Mouse (Mus musculus) frontal cortex, postnatal 36 days (tissue): ENCODE results near the gene Slc19a2.

Experiments used
- DNase-seq, 2 experiments: peaks; one replicate each; pipeline ENCODE4 v3.0.0; 2022; ENCODE audit warnings: low spot score in 2 of 2

Gene Slc19a2

DNA sequence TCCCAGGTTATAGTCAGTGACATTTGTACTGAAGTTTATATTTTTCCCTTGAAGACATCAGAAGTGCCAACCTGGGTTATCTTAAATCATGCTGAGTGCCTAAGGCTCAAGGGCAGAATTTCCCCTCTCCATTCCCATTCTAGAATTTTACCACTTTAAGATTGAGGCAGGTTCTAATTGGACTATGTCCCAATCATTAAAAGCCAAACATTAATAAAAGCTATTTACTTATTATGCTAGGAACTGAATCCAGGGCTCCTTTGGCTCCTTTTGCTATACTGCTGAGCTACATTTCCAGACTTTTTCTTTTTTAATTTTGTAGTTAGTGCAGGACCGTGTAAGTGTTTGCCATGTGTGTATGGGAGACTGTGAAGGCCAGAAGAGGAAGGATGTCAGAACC is 2.6 kb downstream of the Slc19a2 start:
- DNase-seq, result no peak

DNA sequence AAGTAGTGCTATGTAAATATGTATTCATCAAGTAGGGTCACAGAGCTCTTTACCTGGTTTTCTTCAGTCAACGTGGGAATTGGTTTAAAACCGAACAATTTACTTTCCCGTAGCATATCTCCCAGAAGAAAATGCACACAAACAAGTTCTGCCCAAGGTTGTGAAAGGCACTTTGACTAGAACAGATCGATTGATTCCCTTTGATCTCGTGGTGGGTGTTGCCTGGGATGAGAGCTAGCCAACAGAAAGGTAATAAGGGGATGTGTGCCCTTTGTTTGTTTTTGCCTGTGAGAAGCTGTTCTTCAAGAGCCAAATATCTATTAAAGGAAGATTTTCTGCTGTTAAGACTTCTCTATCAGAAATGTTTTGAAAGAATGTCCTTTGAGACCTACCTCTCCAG is 3.7 kb downstream of the Slc19a2 start:
- no peak for DNase-seq

GRCm38 (mm10) chr1:164254836-164255235 is 6.0 kb downstream of the Slc19a2 start:
- DNase-seq, result no peak

DNA sequence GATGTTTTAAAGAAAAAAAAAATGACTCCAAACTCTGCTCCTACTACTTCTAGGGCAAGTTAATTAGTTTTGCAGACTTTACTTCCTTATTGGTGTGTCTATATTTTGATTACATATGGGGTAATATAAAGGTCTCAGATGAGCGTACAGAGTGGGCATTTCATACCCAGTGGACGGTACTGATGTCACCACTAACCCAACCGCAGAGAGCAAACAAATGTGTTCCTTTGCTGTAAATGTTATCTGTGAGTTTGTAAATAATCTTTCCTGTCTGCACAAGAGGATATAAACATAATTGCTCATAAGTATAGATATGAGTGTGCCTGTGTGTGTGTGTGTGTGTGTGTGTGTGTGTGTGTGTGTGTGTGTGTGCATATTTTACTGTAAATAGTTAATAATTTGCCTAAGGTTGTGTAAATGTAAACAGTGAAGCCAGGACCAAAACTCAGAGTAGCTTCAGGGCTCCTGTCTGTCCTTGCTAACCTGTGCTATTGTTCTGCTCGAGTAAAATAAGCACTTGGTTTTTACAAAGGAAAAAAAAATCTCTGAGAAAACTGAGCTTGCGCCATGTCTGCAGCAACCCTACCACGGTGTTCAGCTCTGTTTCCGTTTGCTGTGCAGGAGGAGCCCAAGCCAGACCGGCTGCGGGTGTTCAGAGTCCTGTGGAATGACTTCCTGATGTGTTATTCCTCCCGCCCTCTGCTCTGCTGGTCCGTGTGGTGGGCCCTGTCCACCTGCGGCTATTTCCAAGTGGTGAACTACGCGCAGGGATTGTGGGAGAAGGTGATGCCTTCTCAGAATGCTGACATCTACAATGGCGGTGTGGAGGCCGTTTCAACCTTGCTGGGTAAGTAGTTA is 11.6 kb downstream of the Slc19a2 start:
- no peak for DNase-seq

DNA sequence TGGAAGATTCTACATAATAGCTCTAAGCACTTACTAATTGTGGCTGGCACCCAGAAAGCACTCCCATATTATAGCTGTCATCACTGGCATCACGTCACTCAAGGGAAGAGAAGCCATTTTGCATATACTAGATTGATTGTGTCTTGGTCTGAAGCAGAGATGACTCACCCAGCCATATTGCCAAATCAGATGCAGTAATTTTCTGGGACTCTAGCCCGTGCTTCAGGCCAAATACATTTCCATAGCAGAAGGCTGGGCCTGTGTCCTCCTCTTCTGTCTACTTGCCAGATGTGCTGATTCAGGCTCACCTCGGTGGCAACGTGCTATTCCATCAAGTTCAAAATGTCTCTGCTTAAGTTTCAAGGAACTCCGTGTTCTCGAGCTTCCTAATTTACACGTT is 12.7 kb downstream of the Slc19a2 start:
- DNase-seq, result peak in 1 of 2 experiments; percentile 24

GRCm38 (mm10) chr1:164270941-164271340 is 22.1 kb downstream of the Slc19a2 start:
- no peak for DNase-seq

GRCm38 (mm10) chr1:164273659-164274058 is 24.8 kb downstream of the Slc19a2 start:
- DNase-seq, result no peak

- peak; percentile 94 to 95 for DNase-seq
These were observed 26.7 kb downstream of the Slc19a2 start, which contains the start of gene Ccdc181 for GRCm38 (mm10) chr1:164275455-164275954. Ccdc181 (plus strand) TSS chr1:164275585.

DNA sequence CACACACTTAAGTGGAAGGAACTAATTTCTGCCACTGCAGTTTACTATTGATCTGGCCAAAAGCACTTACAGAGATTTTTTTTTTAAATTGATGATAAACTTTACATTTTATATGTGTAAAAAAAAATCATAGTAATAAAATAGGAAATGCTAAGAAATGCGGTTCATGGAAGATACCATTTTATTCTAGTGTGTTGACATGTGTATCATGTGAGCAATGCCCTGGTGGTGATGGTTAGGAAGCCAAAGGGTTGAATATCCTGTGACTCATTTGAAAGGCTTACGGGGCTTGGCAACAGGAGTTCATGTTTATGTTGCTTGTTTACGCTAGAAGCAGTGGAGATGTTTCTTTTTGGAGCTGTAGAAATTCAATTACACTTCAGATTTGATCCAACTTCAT is 27.7 kb downstream of the Slc19a2 start:
- DNase-seq, result no peak

DNA sequence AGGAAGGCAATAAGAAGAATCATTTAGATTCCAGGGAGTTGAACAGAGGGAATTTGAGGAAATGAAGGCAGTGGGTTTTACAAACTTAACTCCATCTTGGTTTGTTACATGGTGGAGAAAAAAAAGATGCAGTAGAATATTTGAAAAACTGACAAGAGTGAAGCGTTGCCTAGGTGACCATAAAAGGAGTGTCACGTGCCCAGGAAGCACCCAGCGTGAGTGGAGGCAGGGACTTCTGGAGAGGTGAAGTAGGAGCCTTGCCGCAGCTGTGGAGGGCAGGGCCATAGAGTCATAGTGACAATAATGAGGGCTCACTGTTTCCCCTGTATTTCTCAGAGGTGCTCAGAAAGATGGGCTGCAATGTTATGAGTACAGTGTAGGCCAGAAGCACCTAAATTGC is 30.5 kb downstream of the Slc19a2 start:
- DNase-seq, result no peak

GRCm38 (mm10) chr1:164284007-164284406 is 35.2 kb downstream of the Slc19a2 start:
- no peak for DNase-seq

DNA sequence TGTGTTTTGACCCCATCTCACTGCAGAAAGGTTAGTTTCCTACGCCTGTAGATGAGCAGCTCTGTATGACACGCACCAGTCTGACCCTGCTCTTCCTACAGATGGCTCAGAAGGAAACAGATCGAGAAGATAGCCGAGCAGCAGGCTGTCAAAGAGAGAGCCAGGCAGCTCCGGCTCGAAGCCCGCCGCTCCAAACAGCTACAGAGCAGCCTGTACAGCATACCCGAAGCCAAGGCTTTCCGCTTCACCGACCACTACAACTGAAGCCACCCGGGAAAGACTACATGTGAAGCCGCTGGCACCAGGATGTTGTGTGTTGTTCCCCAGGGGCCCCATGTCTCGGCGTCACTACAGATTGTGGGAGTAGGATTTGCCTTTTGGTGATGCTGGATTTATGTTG is 38.6 kb downstream of the Slc19a2 start:
- no peak for DNase-seq

DNA sequence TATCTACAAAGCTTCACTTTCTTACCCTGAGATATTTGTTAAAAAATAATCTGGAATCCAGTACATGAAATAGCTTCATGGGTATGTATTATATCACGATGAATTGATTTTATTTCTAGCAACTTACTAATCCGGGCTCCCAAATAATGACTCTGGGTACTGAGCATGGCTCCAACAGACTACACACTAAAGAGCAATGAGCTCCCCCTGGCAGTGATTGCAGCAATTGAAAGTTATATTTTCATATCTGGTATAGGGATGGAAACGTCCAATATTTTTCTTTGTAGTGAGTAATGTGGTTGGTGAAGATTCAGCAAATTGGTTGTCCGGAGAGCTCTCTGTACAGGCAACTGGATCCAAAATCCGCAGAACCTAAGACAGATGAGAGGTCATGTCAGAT is 43.2 kb downstream of the Slc19a2 start:
- no peak for DNase-seq

DNA sequence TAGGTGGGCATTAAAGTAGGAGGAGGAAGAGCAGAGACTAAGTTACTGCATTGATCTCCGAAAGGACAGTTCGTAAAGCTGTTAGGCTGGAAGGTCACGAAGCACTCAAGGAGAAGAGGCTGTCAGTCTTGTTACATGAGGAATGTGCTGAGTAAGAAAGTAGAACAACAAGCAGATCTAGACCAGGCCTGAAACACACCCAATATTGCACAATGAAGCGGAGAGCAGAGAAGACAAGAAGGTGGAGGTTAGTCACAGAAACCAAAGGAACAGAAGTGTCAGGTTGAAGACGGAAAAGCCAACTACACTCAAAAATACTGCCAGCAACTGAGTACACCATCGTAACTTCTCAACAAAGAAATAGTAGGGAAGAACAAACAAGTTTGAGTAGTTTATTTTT is 45.2 kb downstream of the Slc19a2 start:
- no peak for DNase-seq

DNA sequence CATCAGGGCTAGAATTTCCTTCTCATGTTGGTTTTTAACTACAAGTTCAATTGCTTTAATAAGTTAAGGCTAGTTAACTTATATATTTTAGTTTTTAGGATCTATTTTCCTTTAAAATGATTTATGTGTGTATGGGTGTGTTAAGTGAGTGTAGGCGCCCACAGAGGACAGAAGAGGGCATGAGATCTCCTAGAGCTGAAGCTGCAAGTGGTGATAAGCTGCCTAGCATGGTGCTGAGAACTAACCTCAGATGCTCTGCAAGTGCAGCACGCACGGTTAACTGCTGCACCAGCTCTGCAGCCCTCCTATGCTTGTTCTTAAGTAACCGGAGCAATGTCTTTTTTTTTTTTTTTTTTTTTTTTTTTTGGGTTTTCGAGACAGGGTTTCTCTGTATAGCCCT is 47.6 kb downstream of the Slc19a2 start:
- DNase-seq, result no peak

GRCm38 (mm10) chr1:164301949-164302348 is 53.1 kb downstream of the Slc19a2 start:
- DNase-seq, result no peak

DNA sequence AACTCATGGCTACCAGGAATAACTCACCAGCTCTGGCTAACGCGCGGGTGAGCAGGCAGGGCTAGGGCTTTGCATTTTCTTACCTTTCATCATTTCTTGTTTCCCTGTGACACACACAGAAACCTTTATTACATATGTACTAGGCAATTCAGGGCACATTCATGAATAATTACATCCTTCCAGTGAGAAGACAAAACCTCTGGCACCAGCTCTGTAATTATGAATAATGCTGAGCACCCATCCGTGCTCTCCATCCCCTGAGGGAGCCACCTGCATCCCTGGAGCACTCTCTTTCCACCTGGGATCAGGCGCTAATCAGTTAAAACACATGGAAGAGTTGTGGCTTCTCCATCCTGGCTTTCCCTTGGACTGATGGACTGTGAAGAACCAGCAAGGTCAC is 55.0 kb downstream of the Slc19a2 start, which contains the start of gene Nme7:
TSS of gene Nme7 (plus strand) at position 301 of the 400 bp plus-strand sequence.
- no peak for DNase-seq

GRCm38 (mm10) chr1:164307124-164307751 is 58.4 kb downstream of the Slc19a2 start, which contains the start of gene Blzf1:
Blzf1 (minus strand) TSS chr1:164307489.
- peak; percentile 92 to 97 for DNase-seq

- DNase-seq, result no peak
These were observed 59.1 kb downstream of the Slc19a2 start for GRCm38 (mm10) chr1:164307922-164308321.

DNA sequence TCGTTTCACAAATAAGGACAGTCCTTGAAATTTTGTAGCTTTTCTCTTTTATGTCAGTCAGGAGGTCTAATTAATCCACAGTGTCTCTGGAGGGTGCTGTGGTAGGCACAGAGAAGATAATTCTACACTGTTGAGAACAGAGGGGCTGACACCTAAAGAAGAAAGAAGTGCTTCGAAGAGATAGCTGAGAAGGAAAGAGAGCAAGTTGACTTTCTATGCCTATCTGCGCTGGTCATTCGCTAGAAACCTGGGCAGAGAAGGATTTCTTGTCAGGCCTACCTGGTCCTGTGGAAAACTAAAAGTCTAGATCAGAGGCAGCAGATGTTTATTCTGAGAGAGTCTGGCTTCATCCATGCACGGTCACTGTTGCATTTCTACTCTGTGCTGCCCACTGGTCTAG is 65.2 kb downstream of the Slc19a2 start:
- DNase-seq, result no peak
